Mouse (Mus musculus): ENCODE results near the gene Rpl23a. TPM values are rescaled to one million over a fixed set of nuclear protein-coding genes. Genes with fewer than 3 reads are reported as not detected.

Gene Rpl23a
- polyA plus RNA-seq, 1 experiment: 4,612 TPM

DNA sequence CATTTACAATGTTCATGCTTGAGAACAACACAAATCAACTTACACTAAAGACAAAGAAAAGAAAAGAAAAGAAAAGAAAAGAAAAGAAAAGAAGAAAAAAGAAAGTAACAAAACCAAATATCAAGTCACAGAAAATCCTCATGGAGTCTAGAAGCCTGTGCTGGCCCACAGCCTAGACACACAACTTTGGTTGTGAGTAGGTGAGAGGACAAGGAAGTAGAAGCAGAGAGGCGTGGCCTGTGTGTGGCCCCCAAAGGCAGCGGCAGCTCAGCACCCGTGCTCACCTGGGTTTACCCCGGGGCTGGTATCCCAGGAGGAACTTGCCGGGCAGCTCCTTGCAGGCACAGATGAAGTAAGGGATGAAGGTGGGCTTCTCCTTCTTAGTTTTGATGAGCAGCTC is 28.1 kb upstream of the Rpl23a start:
- Histone ChIP-seq H3K79me3 (ENCODE audit: low read depth) (no peaks in the 10 kb centered on the region), H3ac (ENCODE audit: control insufficient read depth, insufficient read length, low read depth) (no peak overlapping the region), H3K4me3 (ENCODE audit: insufficient read depth, poor library complexity, severe bottlenecking) (no peak overlapping the region), H3K27me3 (ENCODE audit: control insufficient read depth, insufficient read depth, insufficient read length) (no peaks in the 10 kb centered on the region), H3K79me2 (ENCODE audit: control insufficient read depth, insufficient read depth) (no peaks in the 10 kb centered on the region), H3K36me3 (ENCODE audit: control insufficient read depth, insufficient read depth) (peaks cover 95% of the 10 kb centered on the region)
- TF ChIP-seq USF1 (IDR thresholded peaks at IDR 0.05; ENCODE audit: low read depth) (no peak), CEBPB (IDR thresholded peaks at IDR 0.05; ENCODE audit: low read depth) (no peak), FOSL1 (IDR thresholded peaks at IDR 0.05; ENCODE audit: insufficient read depth, low read length, poor library complexity, severe bottlenecking) (no peak), MAX (IDR thresholded peaks at IDR 0.05) (no peak), CTCF (IDR thresholded peaks at IDR 0.05; ENCODE audit: control insufficient read depth, insufficient read depth, insufficient read length) (no peak), MYOG (IDR thresholded peaks at IDR 0.05; ENCODE audit: control insufficient read depth, extremely low read depth, insufficient read length) (no peak), MYOD1 (IDR thresholded peaks at IDR 0.05; ENCODE audit: control insufficient read depth, insufficient read length, low read depth) (no peak)

DNA sequence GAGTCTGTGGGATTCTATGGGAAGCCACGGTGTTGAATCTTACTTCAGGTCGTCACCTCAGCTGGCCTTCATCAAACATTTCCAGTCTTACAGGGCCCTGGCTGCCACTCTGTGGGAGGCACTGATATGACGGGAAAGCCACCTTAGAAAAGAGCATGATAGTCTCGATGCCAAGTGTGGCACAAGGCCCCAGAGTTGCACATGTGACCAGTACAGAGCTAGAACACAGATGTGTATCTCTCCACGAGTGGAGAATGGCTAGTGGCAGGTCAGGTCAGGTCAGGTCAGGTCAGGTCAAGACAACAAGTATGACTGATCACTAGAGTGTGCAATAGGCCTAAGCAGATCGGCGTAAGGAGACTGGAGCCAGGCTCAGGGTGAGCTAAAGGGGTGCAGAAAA is 27.2 kb upstream of the Rpl23a start:
- no peaks in the 10 kb centered on the region for H3K79me3 ChIP-seq (ENCODE audit: low read depth)
- H3ac ChIP-seq (ENCODE audit: control insufficient read depth, insufficient read length, low read depth): no peak overlapping the region
- H3K36me3 ChIP-seq (ENCODE audit: control insufficient read depth, insufficient read depth): peaks cover 95% of the 10 kb centered on the region
- TF ChIP-seq FOSL1 (IDR thresholded peaks at IDR 0.05; ENCODE audit: insufficient read depth, low read length, poor library complexity, severe bottlenecking) (no peak), MYOD1 (IDR thresholded peaks at IDR 0.05; ENCODE audit: control insufficient read depth, insufficient read length, low read depth) (no peak), MAX (IDR thresholded peaks at IDR 0.05) (no peak), MYOG (IDR thresholded peaks at IDR 0.05; ENCODE audit: control insufficient read depth, extremely low read depth, insufficient read length) (no peak), USF1 (IDR thresholded peaks at IDR 0.05; ENCODE audit: low read depth) (no peak), CEBPB (IDR thresholded peaks at IDR 0.05; ENCODE audit: low read depth) (no peak)
- H3K4me3 ChIP-seq (ENCODE audit: insufficient read depth, poor library complexity, severe bottlenecking): no peak overlapping the region
- no peaks in the 10 kb centered on the region for H3K27me3 ChIP-seq (ENCODE audit: control insufficient read depth, insufficient read depth, insufficient read length)
- no peaks in the 10 kb centered on the region for H3K79me2 ChIP-seq (ENCODE audit: control insufficient read depth, insufficient read depth)

DNA sequence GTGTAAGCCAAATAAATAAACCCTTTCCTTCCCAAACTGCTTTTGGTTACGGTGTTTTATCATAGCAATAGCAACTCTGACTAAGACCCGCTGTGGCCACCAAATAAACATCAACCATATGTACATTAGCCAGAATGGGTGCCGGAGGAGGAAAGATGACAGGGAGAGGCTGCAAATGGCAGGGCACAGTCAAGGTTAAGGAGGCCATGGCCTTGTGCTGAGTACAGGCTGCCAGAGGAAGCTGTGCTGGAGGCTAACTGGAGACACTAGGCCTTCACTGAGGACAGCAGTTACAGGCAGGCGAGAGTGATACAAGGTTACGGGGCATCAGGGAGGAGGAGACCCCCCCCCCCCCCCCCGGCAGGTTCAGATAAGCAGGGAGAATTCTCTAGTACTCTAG is 26.5 kb upstream of the Rpl23a start:
- no peaks in the 10 kb centered on the region for H3K27me3 ChIP-seq (ENCODE audit: control insufficient read depth, insufficient read depth, insufficient read length)
- no peak overlapping the region for H3K4me3 ChIP-seq (ENCODE audit: insufficient read depth, poor library complexity, severe bottlenecking)
- H3K79me2 ChIP-seq (ENCODE audit: control insufficient read depth, insufficient read depth): no peaks in the 10 kb centered on the region
- TF ChIP-seq USF1 (IDR thresholded peaks at IDR 0.05; ENCODE audit: low read depth) (no peak), FOSL1 (IDR thresholded peaks at IDR 0.05; ENCODE audit: insufficient read depth, low read length, poor library complexity, severe bottlenecking) (no peak), CEBPB (IDR thresholded peaks at IDR 0.05; ENCODE audit: low read depth) (no peak)
- H3K36me3 ChIP-seq (ENCODE audit: control insufficient read depth, insufficient read depth): peaks cover 92% of the 10 kb centered on the region
- no peaks in the 10 kb centered on the region for H3K79me3 ChIP-seq (ENCODE audit: low read depth)
- no peak overlapping the region for H3ac ChIP-seq (ENCODE audit: control insufficient read depth, insufficient read length, low read depth)

DNA sequence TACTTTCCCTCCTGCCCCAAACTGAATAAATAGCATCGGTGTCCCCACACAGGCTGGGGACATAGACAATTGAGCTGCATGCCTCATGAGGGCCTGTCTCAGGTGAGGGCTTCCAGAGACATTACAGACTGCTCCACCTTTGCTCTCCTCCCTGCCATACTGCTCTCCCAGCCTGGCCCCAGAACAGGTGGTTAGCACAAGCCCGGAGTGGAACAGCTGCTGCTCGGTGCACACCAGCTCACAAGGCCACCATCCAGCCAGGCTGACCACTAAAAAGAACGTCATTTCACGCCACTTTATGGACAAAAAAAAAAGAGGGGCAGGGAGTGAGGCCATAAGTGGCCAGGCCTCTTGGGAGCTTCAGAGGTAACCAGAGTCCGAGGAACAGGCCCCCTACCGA is 23.8 kb upstream of the Rpl23a start:
- Histone ChIP-seq H3K4me3 (ENCODE audit: insufficient read depth, poor library complexity, severe bottlenecking) (no peak overlapping the region), H3K36me3 (ENCODE audit: control insufficient read depth, insufficient read depth) (peaks cover 74% of the 10 kb centered on the region), H3K27me3 (ENCODE audit: control insufficient read depth, insufficient read depth, insufficient read length) (no peaks in the 10 kb centered on the region), H3K79me3 (ENCODE audit: low read depth) (no peaks in the 10 kb centered on the region), H3K79me2 (ENCODE audit: control insufficient read depth, insufficient read depth) (no peaks in the 10 kb centered on the region), H3ac (ENCODE audit: control insufficient read depth, insufficient read length, low read depth) (no peak overlapping the region)
- TF ChIP-seq MYOD1 (IDR thresholded peaks at IDR 0.05; ENCODE audit: control insufficient read depth, insufficient read length, low read depth) (no peak), CEBPB (IDR thresholded peaks at IDR 0.05; ENCODE audit: low read depth) (no peak), MAX (IDR thresholded peaks at IDR 0.05) (no peak), CTCF (IDR thresholded peaks at IDR 0.05; ENCODE audit: control insufficient read depth, insufficient read depth, insufficient read length) (no peak), MYOG (IDR thresholded peaks at IDR 0.05; ENCODE audit: control insufficient read depth, extremely low read depth, insufficient read length) (no peak), USF1 (IDR thresholded peaks at IDR 0.05; ENCODE audit: low read depth) (no peak), FOSL1 (IDR thresholded peaks at IDR 0.05; ENCODE audit: insufficient read depth, low read length, poor library complexity, severe bottlenecking) (no peak)

DNA sequence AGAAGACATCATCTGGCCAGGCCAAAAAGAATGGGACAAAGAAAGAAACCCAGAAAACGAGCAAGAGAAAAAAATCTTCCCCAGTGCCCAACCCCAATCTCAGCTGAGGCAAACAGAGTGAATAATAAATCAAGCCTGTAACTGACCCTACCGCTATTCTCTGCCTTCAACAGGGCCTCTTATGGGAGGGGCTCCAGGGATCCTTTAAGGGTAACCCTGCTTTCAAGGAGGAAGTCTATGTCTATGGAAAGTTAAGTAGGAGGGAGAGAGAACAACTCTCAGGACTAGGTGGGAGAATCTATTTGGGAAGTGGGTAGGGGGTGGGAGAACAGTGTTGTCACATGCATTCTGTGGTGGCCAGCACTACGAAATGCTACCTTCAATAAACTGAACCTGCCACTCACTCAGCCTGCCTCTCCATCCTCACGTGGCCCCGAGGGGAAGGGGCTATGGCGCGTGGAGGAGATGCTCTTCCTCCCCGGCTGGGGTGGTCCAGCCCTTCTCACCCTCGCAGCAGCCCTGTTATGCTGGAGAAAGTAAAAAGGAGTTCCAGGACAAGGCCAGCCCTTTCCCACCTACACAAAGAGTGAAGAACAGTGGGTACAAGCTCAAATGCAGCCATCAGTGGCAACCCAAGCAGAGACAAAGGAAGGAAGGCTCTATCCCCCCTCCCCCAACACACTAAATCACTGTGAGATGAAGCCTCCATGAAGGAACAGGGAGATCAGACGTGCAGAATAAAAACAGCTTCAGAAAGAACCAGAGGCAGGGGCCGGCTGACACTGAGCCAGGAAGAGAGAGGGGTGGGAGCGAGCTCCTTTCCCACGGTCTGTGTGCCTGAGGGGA is 22.2 kb upstream of the Rpl23a start:
- no peaks in the 10 kb centered on the region for H3K79me2 ChIP-seq (ENCODE audit: control insufficient read depth, insufficient read depth)
- TF ChIP-seq MYOD1 (IDR thresholded peaks at IDR 0.05; ENCODE audit: control insufficient read depth, insufficient read length, low read depth) (no peak), CEBPB (IDR thresholded peaks at IDR 0.05; ENCODE audit: low read depth) (no peak)
- no peak overlapping the region for H3ac ChIP-seq (ENCODE audit: control insufficient read depth, insufficient read length, low read depth)
- peaks cover 60% of the 10 kb centered on the region for H3K36me3 ChIP-seq (ENCODE audit: control insufficient read depth, insufficient read depth)
- H3K79me3 ChIP-seq (ENCODE audit: low read depth): no peaks in the 10 kb centered on the region
- no peaks in the 10 kb centered on the region for H3K27me3 ChIP-seq (ENCODE audit: control insufficient read depth, insufficient read depth, insufficient read length)
- no peak overlapping the region for H3K4me3 ChIP-seq (ENCODE audit: insufficient read depth, poor library complexity, severe bottlenecking)

DNA sequence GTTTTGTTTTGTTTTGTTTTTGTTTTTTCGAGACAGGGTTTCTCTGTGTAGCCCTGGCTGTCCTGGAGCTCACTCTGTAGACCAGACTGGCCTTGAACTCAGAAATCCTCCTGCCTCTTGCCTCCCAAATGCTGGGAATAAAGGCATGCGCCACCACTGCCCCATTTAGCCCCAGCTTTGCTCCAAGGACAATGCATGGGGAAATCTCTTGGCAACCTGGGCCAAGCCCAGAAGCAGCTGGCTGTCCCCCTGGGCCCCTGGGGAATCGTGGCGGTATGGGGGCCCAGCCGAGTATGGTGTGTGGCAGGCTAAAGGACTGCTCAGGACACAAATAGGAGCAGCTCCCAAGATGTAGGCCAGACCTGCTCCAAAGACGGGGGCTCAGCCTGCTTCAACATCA is 20.9 kb upstream of the Rpl23a start:
- no peaks in the 10 kb centered on the region for H3K79me3 ChIP-seq (ENCODE audit: low read depth)
- no peaks in the 10 kb centered on the region for H3K27me3 ChIP-seq (ENCODE audit: control insufficient read depth, insufficient read depth, insufficient read length)
- no peak overlapping the region for H3K4me3 ChIP-seq (ENCODE audit: insufficient read depth, poor library complexity, severe bottlenecking)
- peaks cover 48% of the 10 kb centered on the region for H3K36me3 ChIP-seq (ENCODE audit: control insufficient read depth, insufficient read depth)
- no peaks in the 10 kb centered on the region for H3K79me2 ChIP-seq (ENCODE audit: control insufficient read depth, insufficient read depth)
- TF ChIP-seq USF1 (IDR thresholded peaks at IDR 0.05; ENCODE audit: low read depth) (no peak), CEBPB (IDR thresholded peaks at IDR 0.05; ENCODE audit: low read depth) (no peak), MYOG (IDR thresholded peaks at IDR 0.05; ENCODE audit: control insufficient read depth, extremely low read depth, insufficient read length) (no peak), CTCF (IDR thresholded peaks at IDR 0.05; ENCODE audit: control insufficient read depth, insufficient read depth, insufficient read length) (no peak), MAX (IDR thresholded peaks at IDR 0.05) (no peak), FOSL1 (IDR thresholded peaks at IDR 0.05; ENCODE audit: insufficient read depth, low read length, poor library complexity, severe bottlenecking) (no peak), MYOD1 (IDR thresholded peaks at IDR 0.05; ENCODE audit: control insufficient read depth, insufficient read length, low read depth) (no peak)
- H3ac ChIP-seq (ENCODE audit: control insufficient read depth, insufficient read length, low read depth): no peak overlapping the region
